Mouse (Mus musculus): ENCODE measurements around the gene Itga6.

DNA sequence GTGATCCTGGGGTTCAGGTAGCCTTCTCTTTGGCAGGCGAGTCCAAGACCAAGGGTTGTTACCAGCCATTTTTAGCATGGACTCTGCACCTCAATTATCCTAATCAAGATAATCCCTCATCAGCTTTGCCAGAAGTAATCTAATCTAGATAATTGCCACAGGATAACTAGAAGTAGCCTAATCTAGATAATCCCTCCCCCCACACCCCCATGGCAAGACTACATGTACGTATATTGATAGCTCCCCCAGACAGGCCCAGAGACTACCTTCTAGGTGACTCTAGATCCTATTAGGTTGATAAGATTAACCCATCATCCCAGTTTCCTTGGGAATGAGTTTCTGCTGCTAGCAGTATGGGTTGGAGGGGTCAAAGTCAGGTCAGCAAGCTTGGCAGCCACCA is 146.1 kb downstream of the Itga6 start:
- TF ChIP-seq CTCF (IDR thresholded peaks at IDR 0.05; ENCODE audit: control insufficient read depth, insufficient read depth, insufficient read length) (no peak), MYOD1 (IDR thresholded peaks at IDR 0.05; ENCODE audit: control insufficient read depth, insufficient read length, low read depth) (no peak), MAX (IDR thresholded peaks at IDR 0.05) (no peak), CEBPB (IDR thresholded peaks at IDR 0.05; ENCODE audit: low read depth) (no peak), USF1 (IDR thresholded peaks at IDR 0.05; ENCODE audit: low read depth) (no peak)

Data from C2C12 (cell line).